Mouse (Mus musculus) CH12.LX (cell line): Measurements from ENCODE around the gene Efemp2. TPM values are rescaled to one million over a fixed set of nuclear protein-coding genes. Genes with fewer than 3 reads are reported as not detected.

Experiments used
- DNase-seq: peaks from one replicate; pipeline ENCODE4 v3.0.0-alpha.2; 2013; ENCODE audit errors: extremely low read depth
- H3K27ac ChIP-seq: 2 replicates; pipeline ENCODE4 v1.5.1; 2012; ENCODE audit warnings: low read depth, mild to moderate bottlenecking, control low read depth, moderate library complexity; ENCODE audit not compliant: insufficient read depth
- H3K27me3 ChIP-seq: replicated peaks from 2 replicates; pipeline ENCODE3; 2012; ENCODE audit warnings: inconsistent platforms
- H3K36me3 ChIP-seq, 2 experiments: replicated peaks in 1 of 2; 2 replicates each; pipeline versions ENCODE3 to v1.6.1; 2012; ENCODE audit warnings: inconsistent platforms in 1 of 2, low read length in 1 of 2, mild to moderate bottlenecking in 1 of 2, mixed read lengths in 1 of 2, moderate library complexity in 1 of 2; ENCODE audit not compliant: control insufficient read depth in 1 of 2, insufficient read depth in 1 of 2
- H3K4me1 ChIP-seq, 2 experiments: 2 replicates each; pipeline ENCODE4 v1.6.1; 2012; ENCODE audit warnings: inconsistent platforms in 1 of 2, moderate library complexity in 1 of 2; ENCODE audit not compliant: insufficient read depth in 2 of 2, control insufficient read depth in 1 of 2
- H3K4me2 ChIP-seq: 2 replicates; pipeline ENCODE4 v1.6.1; 2012; ENCODE audit warnings: low read depth, mild to moderate bottlenecking, control low read depth; ENCODE audit not compliant: poor library complexity, insufficient read depth, severe bottlenecking
- H3K4me3 ChIP-seq, 3 experiments: fragments of 150-350 bp in 1 of 3; sonication (generic) in 1 of 3; replicated peaks in 1 of 3; 2 replicates each; pipeline versions ENCODE3 to v1.5.1; 2011 to 2012; ENCODE audit warnings: low read depth in 2 of 3, low read length in 2 of 3, mild to moderate bottlenecking in 2 of 3, moderate library complexity in 2 of 3, control low read depth in 1 of 3, improper control_type of control experiment in 1 of 3, inconsistent platforms in 1 of 3, mixed read lengths in 1 of 3; ENCODE audit not compliant: poor library complexity in 1 of 3
- H3K79me2 ChIP-seq: replicated peaks from 2 replicates; pipeline ENCODE4 v1.6.1; 2012; ENCODE audit warnings: mild to moderate bottlenecking, moderate library complexity; ENCODE audit not compliant: control insufficient read depth, poor library complexity, insufficient read depth, severe bottlenecking; ENCODE audit errors: extremely low read depth
- H3K9ac ChIP-seq: 2 replicates; pipeline ENCODE4 v1.6.1; 2012; ENCODE audit warnings: low read depth, mild to moderate bottlenecking, control low read depth, moderate library complexity; ENCODE audit not compliant: insufficient read depth
- H3K9me3 ChIP-seq: replicated peaks from 2 replicates; pipeline ENCODE3; 2012; ENCODE audit warnings: low read length, inconsistent platforms, mixed read lengths
- BHLHE40 ChIP-seq: IDR thresholded peaks from 2 replicates; pipeline ENCODE4 v1.6.1; 2011; ENCODE audit warnings: mild to moderate bottlenecking, low read depth, low read length, improper control_type of control experiment
- CTCF ChIP-seq, 2 experiments: IDR thresholded peaks in 1 of 2; conservative IDR thresholded peaks in 1 of 2; 2 replicates each; pipeline ENCODE4 v1.5.1; 2011 to 2012; ENCODE audit warnings: low read depth in 2 of 2, low read length in 2 of 2, improper control_type of control experiment in 1 of 2, inconsistent platforms in 1 of 2, mild to moderate bottlenecking in 1 of 2, moderate library complexity in 1 of 2
- ELF1 ChIP-seq: IDR thresholded peaks from 2 replicates; pipeline ENCODE4 v1.6.1; 2014; ENCODE audit warnings: low read depth, mild to moderate bottlenecking, inconsistent platforms, low read length, improper control_type of control experiment
- ETS1 ChIP-seq: conservative IDR thresholded peaks from 2 replicates; pipeline ENCODE4 v1.6.1; 2012; ENCODE audit warnings: low read depth, mild to moderate bottlenecking, inconsistent platforms, low read length, improper control_type of control experiment, moderate library complexity
- HCFC1 ChIP-seq: IDR thresholded peaks from 2 replicates; pipeline ENCODE4 v1.6.1; 2012; ENCODE audit warnings: low read depth, mild to moderate bottlenecking, inconsistent platforms, low read length, improper control_type of control experiment
- MEF2A ChIP-seq: IDR thresholded peaks from 2 replicates; pipeline ENCODE4 v1.6.1; 2014; ENCODE audit warnings: low read depth, mild to moderate bottlenecking, inconsistent platforms, low read length, improper control_type of control experiment, borderline replicate concordance
- NELFE ChIP-seq: IDR thresholded peaks from 2 replicates; pipeline ENCODE4 v1.6.1; 2011; ENCODE audit warnings: low read depth, low read length, improper control_type of control experiment
- POLR2AphosphoS2 ChIP-seq: IDR thresholded peaks from 2 replicates; pipeline ENCODE4 v1.6.1; 2011; ENCODE audit warnings: low read depth, low read length, improper control_type of control experiment
- RAD21 ChIP-seq: IDR thresholded peaks from 2 replicates; pipeline ENCODE4 v1.6.1; 2011; ENCODE audit warnings: low read depth, mild to moderate bottlenecking, low read length, improper control_type of control experiment, moderate library complexity
- TBP ChIP-seq: conservative IDR thresholded peaks from 2 replicates; pipeline ENCODE4 v1.6.1; 2011; ENCODE audit warnings: low read depth, low read length, improper control_type of control experiment
- TCF12 ChIP-seq: IDR thresholded peaks from 2 replicates; pipeline ENCODE4 v1.6.1; 2014; ENCODE audit warnings: low read depth, mild to moderate bottlenecking, inconsistent platforms, low read length, improper control_type of control experiment
- dilution Hi-C: fragments of 300-500 bp; cut with MboI; formaldehyde crosslinking; loops from 2 replicates; pipeline ENCODE4 v1.14.3; 2020; ENCODE audit warnings: low sequenced_read_pairs; ENCODE audit not compliant: extremely low pct_unique_long_range_greater_than_20kb, extremely low pct_ligation_motif_present
- in situ Hi-C: fragments of 300-500 bp; cut with MboI; formaldehyde crosslinking; loops from 3 replicates; pipeline ENCODE4 v1.14.3; 2019; ENCODE audit warnings: low sequenced_read_pairs, low pct_ligation_motif_present, low pct_unique_long_range_greater_than_20kb, mixed read lengths
- polyA plus RNA-seq: library from polyadenylated mRNA; unstranded; fragments of >175 nt; gene quantifications from 2 replicates; pipeline ENCODE4 v1.2.1, GENCODE M21; 2012; ENCODE audit warnings: low read depth; ENCODE audit not compliant: insufficient read length
- total RNA-seq, 2 experiments: library from RNA; depleted of rRNA; stranded (reverse); fragments of 300-350 nt in 1 of 2; fragments of >200 nt in 1 of 2; gene quantifications; 2 replicates each; pipeline ENCODE4 v1.2.3; 2012 to 2014

Efemp2 gene
- total and polyA plus RNA-seq, 3 experiments, result 0.50 to 0.51 TPM; not detected in 1

- in situ Hi-C loops (no loop called here), dilution Hi-C loops (no loop called here)
- TF ChIP-seq TBP (no peak), BHLHE40 (no peak), MEF2A (no peak), RAD21 (no peak), TCF12 (no peak)
Observed at GRCm38 (mm10) chr19:5471846-5472245, 1.9 kb upstream of the Efemp2 start.

DNA sequence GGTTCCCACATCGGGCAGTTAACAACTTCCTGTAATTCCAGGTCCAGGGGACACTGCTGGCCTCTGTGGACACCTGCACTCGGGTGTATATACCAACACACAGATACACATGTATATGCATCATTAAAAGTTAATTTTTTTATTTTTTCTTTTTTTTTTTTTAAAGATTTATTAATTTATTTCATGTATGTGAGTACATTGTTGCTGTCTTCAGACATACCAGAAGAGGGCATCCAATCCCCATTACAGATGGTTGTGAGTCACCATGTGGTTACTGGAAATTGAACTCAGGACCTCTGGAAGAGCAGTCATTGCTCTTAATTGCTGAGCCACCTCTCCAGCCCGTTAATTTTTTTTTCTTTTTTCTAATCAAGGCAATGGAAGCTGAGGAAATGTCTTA, 897 bp upstream of the Efemp2 start:
- no peaks in the 10 kb centered on the region for H3K27me3 ChIP-seq
- dilution Hi-C loops, result no loop called here
- no peaks in the 10 kb centered on the region for H3K79me2 ChIP-seq
- H3K4me1 ChIP-seq, result peaks cover 0 to 6% of the 10 kb centered on the region in 2 experiments; a peak in 1 of 4 replicates
- peaks cover under 1 to 13% of the 10 kb centered on the region in 2 experiments for H3K36me3 ChIP-seq
- in situ Hi-C loops, result no loop called here
- H3K9me3 ChIP-seq, result no peaks in the 10 kb centered on the region
- no peak overlapping the region for H3K27ac ChIP-seq
- no peak overlapping the region for H3K4me3 ChIP-seq
- H3K9ac ChIP-seq, result no peak overlapping the region
- TF ChIP-seq POLR2AphosphoS2, result no peak
- peak in 1 of 2 experiments; percentile 11; a peak in 1 of 4 replicates for TF ChIP-seq CTCF (conservative IDR thresholded peaks at IDR 0.05 in 1 of 2, IDR thresholded peaks at IDR 0.05 in 1 of 2; ENCODE audit: low read depth in 2 of 2, low read length in 2 of 2)
- DNase-seq, result no peak
- no peak overlapping the region for H3K4me2 ChIP-seq

More at GRCm38 (mm10) chr19:5471846-5472245, 1.9 kb upstream of the Efemp2 start:
- Histone ChIP-seq H3K9me3 (no peaks in the 10 kb centered on the region), H3K9ac (no peak overlapping the region), H3K27me3 (no peaks in the 10 kb centered on the region), H3K36me3 (peaks cover 11 to 23% of the 10 kb centered on the region in 2 experiments), H3K4me1 (peaks cover 0 to 6% of the 10 kb centered on the region in 2 experiments; a peak in 1 of 4 replicates), H3K4me2 (no peak overlapping the region), H3K4me3 (no peak overlapping the region), H3K79me2 (no peaks in the 10 kb centered on the region), H3K27ac (no peak overlapping the region)
- DNase-seq, result no peak

DNA sequence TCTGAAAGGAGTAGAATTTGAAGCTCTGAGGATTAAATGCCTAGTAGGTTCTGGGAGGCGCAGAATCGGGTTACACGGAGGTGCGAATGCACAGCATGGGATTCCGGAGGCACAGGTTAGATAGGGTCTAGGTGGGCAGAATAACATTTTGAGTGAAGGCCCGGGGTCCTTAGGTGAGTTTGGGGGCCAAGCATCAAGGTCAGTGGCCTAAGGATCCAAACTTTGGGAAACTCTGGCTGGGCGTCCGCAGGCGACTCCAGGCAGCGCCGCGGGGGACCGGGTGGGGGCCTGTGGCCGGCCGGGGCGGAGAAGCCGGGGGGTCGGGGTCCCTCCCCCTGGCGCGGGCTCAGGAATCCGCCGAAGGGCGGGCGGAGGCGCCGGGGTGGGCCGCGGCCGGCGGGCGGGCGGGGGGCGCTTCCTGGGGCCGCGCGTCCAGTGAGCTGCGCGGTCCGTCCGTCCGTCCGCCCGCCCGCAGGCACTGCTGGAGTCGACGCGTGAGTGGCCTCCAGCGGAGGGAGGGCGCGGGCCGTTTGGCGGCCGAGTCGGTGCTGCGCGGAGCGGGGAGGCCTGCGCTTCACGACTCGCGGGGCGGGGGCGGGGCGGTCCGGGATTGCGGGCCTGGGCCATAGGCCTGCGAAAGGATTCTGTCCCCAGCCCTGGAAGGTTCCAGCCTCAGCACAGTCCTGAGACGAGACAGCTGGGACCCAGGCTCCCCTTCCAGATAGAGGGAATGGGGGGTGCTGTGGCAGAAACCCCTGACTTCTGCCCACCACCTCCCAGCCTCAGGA, 721 bp downstream of the Efemp2 start:
- H3K9ac ChIP-seq, result no peak overlapping the region
- no peak overlapping the region for H3K4me3 ChIP-seq
- no peaks in the 10 kb centered on the region for H3K9me3 ChIP-seq
- in situ Hi-C loops, result no loop called here
- no peaks in the 10 kb centered on the region for H3K79me2 ChIP-seq
- H3K27ac ChIP-seq, result no peak overlapping the region
- TF ChIP-seq NELFE (no peak), HCFC1 (no peak), ELF1 (no peak), ETS1 (no peak)
- H3K27me3 ChIP-seq, result no peaks in the 10 kb centered on the region
- H3K36me3 ChIP-seq, result peaks cover 0 to 5% of the 10 kb centered on the region in 2 experiments
- no peak overlapping the region for H3K4me2 ChIP-seq
- DNase-seq, result no peak
- no peaks in the 10 kb centered on the region for H3K4me1 ChIP-seq
- dilution Hi-C loops, result no loop called here
